Mouse (Mus musculus) C2C12 (cell line): ENCODE results near the gene Abcg1. TPM values are rescaled to one million over a fixed set of nuclear protein-coding genes. Genes with fewer than 3 reads are reported as not detected.

ENCODE experiments used
- H3K27me3 ChIP-seq: one replicate; pipeline ENCODE4 v1.6.1; 2011; ENCODE audit not compliant: control insufficient read depth, insufficient read depth, insufficient read length
- H3K36me3 ChIP-seq: one replicate; pipeline ENCODE4 v1.6.1; 2011; ENCODE audit not compliant: control insufficient read depth, insufficient read depth
- H3K4me3 ChIP-seq: one replicate; pipeline ENCODE4 v1.5.1; 2011; ENCODE audit warnings: mild to moderate bottlenecking, control low read depth; ENCODE audit not compliant: poor library complexity, insufficient read depth, severe bottlenecking
- H3K79me2 ChIP-seq: one replicate; pipeline ENCODE4 v1.6.1; 2011; ENCODE audit not compliant: control insufficient read depth, insufficient read depth
- H3K79me3 ChIP-seq: one replicate; pipeline ENCODE4 v1.6.1; 2011; ENCODE audit warnings: low read depth, control low read depth
- H3ac ChIP-seq: one replicate; pipeline ENCODE3; 2011; ENCODE audit warnings: low read depth; ENCODE audit not compliant: control insufficient read depth, insufficient read length
- CEBPB ChIP-seq: IDR thresholded peaks from one replicate; pipeline ENCODE4 v1.6.1; 2011; ENCODE audit warnings: low read depth, mild to moderate bottlenecking, control low read depth, moderate library complexity
- CTCF ChIP-seq: IDR thresholded peaks from one replicate; pipeline ENCODE4 v1.5.1; 2011; ENCODE audit not compliant: control insufficient read depth, insufficient read depth, insufficient read length
- FOSL1 ChIP-seq: IDR thresholded peaks from one replicate; pipeline ENCODE4 v1.8.0; 2011; ENCODE audit warnings: mild to moderate bottlenecking, low read length; ENCODE audit not compliant: poor library complexity, insufficient read depth, severe bottlenecking
- MAX ChIP-seq: IDR thresholded peaks from one replicate; pipeline ENCODE4 v1.6.1; 2011; ENCODE audit warnings: mild to moderate bottlenecking, control low read depth
- MYOD1 ChIP-seq: IDR thresholded peaks from one replicate; pipeline ENCODE4 v1.6.1; 2011; ENCODE audit warnings: low read depth; ENCODE audit not compliant: control insufficient read depth, insufficient read length
- MYOG ChIP-seq: IDR thresholded peaks from one replicate; pipeline ENCODE4 v1.6.1; 2011; ENCODE audit not compliant: control insufficient read depth, insufficient read length; ENCODE audit errors: extremely low read depth
- USF1 ChIP-seq: IDR thresholded peaks from one replicate; pipeline ENCODE4 v1.6.1; 2011; ENCODE audit warnings: low read depth, mild to moderate bottlenecking, control low read depth, moderate library complexity
- polyA plus RNA-seq: library from polyadenylated mRNA; unstranded; fragments of >200 nt; fragmentation: generic; extraction: Trizol; gene quantifications from one replicate; pipeline ENCODE4 v1.2.1, GENCODE M21; 2012; ENCODE audit warnings: missing spikeins

Gene Abcg1
- polyA plus RNA-seq, 1 experiment = 0.46 TPM

DNA sequence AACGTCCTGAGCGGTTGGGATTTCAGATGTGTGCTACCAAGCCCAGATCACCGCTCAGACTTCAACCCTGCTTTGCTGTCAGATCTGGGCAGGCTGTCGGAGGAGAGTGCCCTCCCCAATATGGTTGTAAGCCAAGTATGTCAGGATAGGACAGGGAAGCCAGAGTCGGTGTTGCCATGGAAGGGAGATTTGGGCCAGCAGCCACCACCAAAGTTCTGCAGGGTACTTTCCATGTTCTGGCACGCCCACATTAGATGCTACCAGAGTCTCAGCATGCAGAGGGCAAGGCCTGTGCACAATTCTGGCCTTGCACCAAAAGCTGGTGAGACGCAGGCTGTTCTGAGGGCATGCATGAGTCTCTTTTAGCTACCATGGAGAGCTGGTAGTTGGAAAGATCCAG, 28.7 kb downstream of the Abcg1 start:
- Histone ChIP-seq H3K4me3 (no peak overlapping the region), H3K27me3 (no peaks in the 10 kb centered on the region), H3K79me3 (no peaks in the 10 kb centered on the region), H3K79me2 (no peaks in the 10 kb centered on the region), H3ac (no peak overlapping the region), H3K36me3 (no peaks in the 10 kb centered on the region)
- TF ChIP-seq FOSL1 (no peak), USF1 (no peak), CTCF (no peak), MYOD1 (no peak), MAX (no peak)

DNA sequence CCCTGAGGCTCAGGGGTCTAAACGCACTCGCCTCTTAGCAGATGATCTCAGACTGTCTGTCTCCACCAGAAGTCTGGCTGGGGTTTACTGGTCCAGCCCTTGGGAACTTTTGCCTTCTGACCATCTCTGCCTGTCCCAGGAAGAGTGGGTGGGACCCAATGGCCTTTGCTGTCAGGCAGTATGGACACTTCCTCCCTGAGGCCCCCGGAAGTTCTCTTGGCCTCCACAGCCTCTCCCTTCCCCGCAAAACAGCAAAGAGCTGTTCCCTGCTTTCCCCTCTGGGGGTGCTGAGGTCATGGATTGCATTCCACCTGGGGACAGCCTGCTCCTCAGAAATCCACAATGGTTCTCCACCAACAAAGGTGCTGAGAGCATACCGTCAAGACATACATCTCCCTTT, 31.2 kb downstream of the Abcg1 start:
- H3K79me2 ChIP-seq = no peaks in the 10 kb centered on the region
- no peak overlapping the region for H3K4me3 ChIP-seq
- H3K79me3 ChIP-seq = no peaks in the 10 kb centered on the region
- TF ChIP-seq CEBPB (no peak), MYOG (no peak), FOSL1 (no peak), MAX (no peak), MYOD1 (no peak)
- no peaks in the 10 kb centered on the region for H3K36me3 ChIP-seq
- H3K27me3 ChIP-seq = no peaks in the 10 kb centered on the region
- H3ac ChIP-seq = no peak overlapping the region

DNA sequence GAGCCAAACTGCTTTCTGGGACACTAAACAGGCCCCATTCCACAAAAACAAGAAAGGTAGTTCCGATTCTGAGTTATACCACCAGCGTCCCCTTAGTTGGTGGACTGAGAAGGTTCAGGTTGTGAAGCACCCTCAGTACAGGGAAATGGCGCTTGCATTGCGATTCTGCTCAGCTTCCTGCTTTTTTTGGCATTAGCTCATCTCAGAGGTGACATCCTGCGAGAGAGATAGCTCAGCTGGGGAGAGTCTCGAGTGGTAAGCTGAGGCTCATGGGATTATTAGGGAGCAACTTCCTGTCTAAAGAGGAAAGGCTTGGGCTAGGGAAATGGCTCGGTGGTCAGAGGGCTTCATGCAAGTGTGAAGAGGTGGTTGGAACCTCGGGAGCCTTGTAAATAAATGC, 32.4 kb downstream of the Abcg1 start:
- Histone ChIP-seq H3K36me3 (no peaks in the 10 kb centered on the region), H3K27me3 (no peaks in the 10 kb centered on the region), H3K79me3 (no peaks in the 10 kb centered on the region), H3K79me2 (no peaks in the 10 kb centered on the region), H3ac (no peak overlapping the region), H3K4me3 (no peak overlapping the region)
- TF ChIP-seq CEBPB = no peak
- no peak for TF ChIP-seq CTCF
- TF ChIP-seq MAX = no peak
- TF ChIP-seq MYOD1 = no peak
- TF ChIP-seq MYOG = no peak
- TF ChIP-seq USF1 = no peak
- no peak for TF ChIP-seq FOSL1

DNA sequence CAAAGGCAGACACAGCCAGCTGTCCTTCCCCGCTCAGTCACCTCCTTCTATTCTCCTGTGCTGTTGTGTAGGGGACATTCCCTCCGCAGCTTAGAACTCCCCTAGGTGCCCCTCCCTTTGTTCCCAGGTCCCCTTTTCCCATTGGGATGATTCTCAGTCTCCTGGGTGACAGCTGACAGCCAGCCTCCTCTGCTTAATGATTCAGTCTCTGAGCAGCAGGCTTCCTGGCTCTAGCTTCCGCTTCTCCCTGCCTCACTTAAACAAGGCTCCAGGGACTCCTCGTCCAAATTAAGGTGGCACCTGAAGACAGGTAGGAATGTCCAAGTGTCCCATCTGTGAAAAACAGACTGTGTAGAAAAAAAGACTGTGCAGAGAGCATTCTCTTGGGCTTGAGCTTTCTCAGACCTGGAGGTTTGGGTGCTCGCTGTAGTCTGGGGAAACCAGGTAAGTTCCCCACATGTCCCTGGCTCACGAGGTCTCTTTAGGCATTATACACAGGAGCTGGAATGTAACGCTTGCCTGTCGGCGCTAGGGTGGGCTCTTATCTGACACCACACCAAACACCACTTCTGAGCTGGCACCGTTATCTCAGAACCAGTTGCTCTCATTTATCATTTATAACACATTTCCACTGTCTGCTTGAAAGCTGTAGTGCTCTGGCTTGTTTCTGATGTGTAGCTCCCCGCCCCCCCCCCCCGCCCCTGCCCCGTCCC, 33.7 kb downstream of the Abcg1 start:
- no peak for TF ChIP-seq USF1
- no peak for TF ChIP-seq MYOD1
- TF ChIP-seq CTCF = no peak
- TF ChIP-seq MAX = no peak
- TF ChIP-seq CEBPB = no peak
- no peak for TF ChIP-seq FOSL1
- no peak for TF ChIP-seq MYOG
- Histone ChIP-seq H3K27me3 (no peaks in the 10 kb centered on the region), H3K79me2 (no peaks in the 10 kb centered on the region), H3K79me3 (no peaks in the 10 kb centered on the region), H3K36me3 (no peaks in the 10 kb centered on the region), H3K4me3 (no peak overlapping the region), H3ac (no peak overlapping the region)

DNA sequence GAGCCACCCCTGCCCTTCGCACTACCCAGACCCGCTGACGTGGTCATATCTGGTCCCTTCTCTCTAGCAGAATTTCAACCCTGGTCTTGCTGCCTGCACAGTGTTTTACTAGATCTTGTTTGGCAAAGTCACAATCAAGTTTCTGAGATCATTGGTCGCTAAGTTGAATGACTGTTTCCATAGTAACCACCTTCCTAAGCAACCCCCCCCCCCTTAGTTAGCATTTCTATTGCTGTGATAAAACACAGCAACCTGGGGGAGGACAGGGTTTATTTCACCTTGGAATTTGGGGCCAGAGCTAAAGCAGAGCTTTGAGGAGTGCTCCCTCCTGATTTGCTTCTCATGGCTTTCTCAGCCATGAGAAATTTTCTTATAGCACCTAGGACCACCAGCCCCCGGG, 37.3 kb downstream of the Abcg1 start:
- no peak overlapping the region for H3ac ChIP-seq
- H3K79me3 ChIP-seq = no peaks in the 10 kb centered on the region
- no peaks in the 10 kb centered on the region for H3K36me3 ChIP-seq
- H3K27me3 ChIP-seq = no peaks in the 10 kb centered on the region
- no peaks in the 10 kb centered on the region for H3K79me2 ChIP-seq
- TF ChIP-seq USF1 (no peak), MAX (no peak), MYOD1 (no peak), CTCF (no peak), CEBPB (no peak), FOSL1 (no peak), MYOG (no peak)
- H3K4me3 ChIP-seq = no peak overlapping the region

DNA sequence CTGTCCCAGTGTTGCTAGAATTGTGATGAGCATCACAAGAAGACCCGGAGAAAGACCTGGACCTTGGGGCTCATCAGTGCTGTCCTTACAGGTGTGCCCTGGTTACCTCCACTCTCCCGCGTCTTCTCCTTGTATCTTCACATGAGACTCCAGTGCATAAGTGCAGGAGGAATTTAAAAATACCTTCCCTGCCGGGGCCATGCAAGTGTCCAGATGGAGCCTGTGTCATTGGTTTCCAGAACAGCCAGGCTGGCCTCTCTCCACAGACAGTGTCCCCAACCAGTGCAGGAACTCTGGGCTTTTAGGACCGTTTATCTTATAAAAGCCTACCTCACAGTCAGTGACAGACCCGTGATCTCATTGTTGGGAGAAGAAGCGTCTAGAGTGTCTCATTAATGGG, 38.1 kb downstream of the Abcg1 start:
- no peaks in the 10 kb centered on the region for H3K27me3 ChIP-seq
- no peaks in the 10 kb centered on the region for H3K79me3 ChIP-seq
- H3ac ChIP-seq = no peak overlapping the region
- no peak for TF ChIP-seq MYOD1
- no peak for TF ChIP-seq CEBPB
- TF ChIP-seq CTCF = no peak
- no peak for TF ChIP-seq MAX
- no peak for TF ChIP-seq MYOG
- H3K36me3 ChIP-seq = no peaks in the 10 kb centered on the region
- no peak overlapping the region for H3K4me3 ChIP-seq
- no peaks in the 10 kb centered on the region for H3K79me2 ChIP-seq
